Mouse (Mus musculus): Measurements from ENCODE around the gene Kif28. TPM values are rescaled to one million over a fixed set of nuclear protein-coding genes. Genes with fewer than 3 reads are reported as not detected.

Kif28 gene
- polyA plus RNA-seq, 1 experiment from 2014 or later: not detected

DNA sequence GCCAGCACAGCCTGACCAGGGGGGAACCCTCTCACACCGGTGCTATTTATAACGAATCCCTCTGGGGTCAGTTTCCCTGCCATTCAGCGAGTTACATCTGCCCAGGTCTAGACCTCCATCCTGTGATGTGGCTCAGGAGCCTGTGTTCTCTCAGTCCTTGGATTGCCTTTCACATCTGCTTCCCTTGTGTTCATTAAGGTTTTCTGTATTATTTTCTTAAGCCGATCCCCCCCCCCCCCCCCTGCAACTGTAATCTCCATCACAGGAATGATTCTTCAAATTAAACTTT lies 99.1 kb downstream of the Kif28 start:
- Histone ChIP-seq H3K9ac (no peak overlapping the region), H3K4me3 (ENCODE audit: low read depth, low read length) (no peak overlapping the region), H3K9me3 (ENCODE audit: low read depth, low read length) (no peaks in the 10 kb centered on the region), H3K4me2 (peak overlapping the region; percentile 48), H3K27ac (ENCODE audit: low read depth) (no peak overlapping the region), H3K27me3 (ENCODE audit: insufficient read depth, low read length) (no peaks in the 10 kb centered on the region), H3K4me1 (ENCODE audit: insufficient read depth) (no peaks in the 10 kb centered on the region), H3K36me3 (ENCODE audit: insufficient read depth) (no peaks in the 10 kb centered on the region)
- ATAC-seq (ENCODE audit: insufficient read depth): no peak; the same call in 1 of the 2 replicates
- no peak for DNase-seq
- TF ChIP-seq CTCF (IDR thresholded peaks at IDR 0.05; ENCODE audit: low read depth): no peak
- 15% methylated on average over 4 of the region's 4 CpGs for WGBS

Other genes starting within 250 kb of the Kif28 start
- 20.6 and 21.0 TPM in 2 replicates for gene Smyd3, start 227.2 kb downstream of the Kif28 start, polyA plus RNA-seq (2014; fragmentation: Nextera tagmentation; extraction: Ambion mirVana)
- 26.6 and 34.6 TPM in 2 replicates for gene Tfb2m, start 199.0 kb downstream of the Kif28 start, polyA plus RNA-seq (2014; fragmentation: Nextera tagmentation; extraction: Ambion mirVana)
- 17.1 and 18.2 TPM in 2 replicates for gene Cnst, start 198.9 kb downstream of the Kif28 start, polyA plus RNA-seq (2014; fragmentation: Nextera tagmentation; extraction: Ambion mirVana)
- 69.9 and 71.3 TPM in 2 replicates for gene Sccpdh, start 77.1 kb downstream of the Kif28 start, polyA plus RNA-seq (2014; fragmentation: Nextera tagmentation; extraction: Ambion mirVana)
- gene Gm10518, start 58.1 kb upstream of the Kif28 start, polyA plus RNA-seq (2014; fragmentation: Nextera tagmentation; extraction: Ambion mirVana): 0.24 TPM in 1 of 2 replicates, not detected in the other
- 35.5 and 36.6 TPM in 2 replicates for gene Ahctf1, start 58.4 kb upstream of the Kif28 start, polyA plus RNA-seq (2014; fragmentation: Nextera tagmentation; extraction: Ambion mirVana)
- gene Cdc42bpa, start 215.2 kb upstream of the Kif28 start, polyA plus RNA-seq (2014; fragmentation: Nextera tagmentation; extraction: Ambion mirVana): 14.9 and 15.4 TPM in 2 replicates